Mouse (Mus musculus): Measurements from ENCODE around the gene Frmd5. TPM values are rescaled to one million over a fixed set of nuclear protein-coding genes. Genes with fewer than 3 reads are reported as not detected.
A peak's percentile ranks its signal among the peaks of the same experiment; 100 is the strongest.

The Frmd5 gene
- polyA plus RNA-seq, 1 experiment from 2014 or later: 2.9 TPM

DNA sequence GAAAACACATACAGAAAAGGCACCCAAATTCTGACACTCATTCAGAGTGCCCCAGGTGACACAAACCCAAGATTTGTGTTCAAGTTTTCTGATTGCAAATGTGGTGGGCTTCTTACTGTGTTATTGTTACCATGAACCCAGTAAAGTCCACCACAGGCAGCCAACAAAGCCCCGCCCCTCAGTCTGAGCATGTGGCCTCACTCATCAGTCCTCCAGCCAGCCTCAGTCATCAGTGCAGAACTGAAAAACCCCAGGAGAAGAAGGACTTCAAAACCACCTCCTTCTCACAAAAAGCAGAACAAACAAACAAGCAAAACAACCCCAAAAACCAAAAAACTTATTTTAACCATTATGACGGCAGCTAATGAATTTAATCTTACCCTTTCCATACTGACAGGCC lies 18.5 kb downstream of the Frmd5 start:
- Histone ChIP-seq H3K4me3 (ENCODE audit: low read depth, low read length) (no peak overlapping the region), H3K27ac (replicated peaks; ENCODE audit: low read depth, low read length) (no peak overlapping the region), H3K4me2 (ENCODE audit: low read depth, severe bottlenecking) (no peak overlapping the region), H3K9ac (ENCODE audit: low read length) (no peak overlapping the region), H3K4me1 (ENCODE audit: control insufficient read depth, insufficient read depth, low read length) (no peaks in the 10 kb centered on the region), H3K27me3 (ENCODE audit: control insufficient read depth, insufficient read depth, low read length) (no peaks in the 10 kb centered on the region), H3K36me3 (ENCODE audit: control insufficient read depth, insufficient read depth, low read length) (no peaks in the 10 kb centered on the region), H3K9me3 (ENCODE audit: control insufficient read depth, low read length) (no peaks in the 10 kb centered on the region)
- ATAC-seq (ENCODE audit: insufficient number of reproducible peaks, low FRiP score, low TSS enrichment, low read depth) (no peak), DNase-seq (ENCODE audit: low spot score) (no peak)
- WGBS: 90% methylated on average over 2 of the region's 2 CpGs

DNA sequence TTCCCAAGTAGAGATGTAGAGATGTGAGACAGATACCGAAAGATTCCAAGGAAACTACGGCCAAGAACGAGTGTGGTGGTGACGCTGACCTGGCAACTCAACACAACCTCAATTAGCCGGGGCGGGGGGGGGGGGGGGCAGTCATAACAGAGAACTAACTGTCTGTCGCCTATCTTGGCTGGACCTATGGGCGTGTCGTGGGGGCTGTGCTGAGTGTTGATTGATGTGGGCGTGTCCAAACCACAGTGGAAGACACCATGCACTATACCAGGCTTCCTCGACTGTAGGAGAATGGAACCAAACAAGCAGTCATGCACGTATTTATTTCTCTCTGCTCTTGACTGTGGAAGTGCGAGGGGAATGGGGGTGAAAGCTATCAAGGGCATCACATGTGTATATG lies 19.1 kb downstream of the Frmd5 start:
- WGBS: 65% methylated on average over 13 of the region's 13 CpGs
- no peaks in the 10 kb centered on the region for H3K27me3 ChIP-seq (ENCODE audit: control insufficient read depth, insufficient read depth, low read length)
- no peak overlapping the region for H3K9ac ChIP-seq (ENCODE audit: low read length)
- ATAC-seq (ENCODE audit: insufficient number of reproducible peaks, low FRiP score, low TSS enrichment, low read depth) (no peak), DNase-seq (ENCODE audit: low spot score) (no peak)
- H3K4me1 ChIP-seq (ENCODE audit: control insufficient read depth, insufficient read depth, low read length): no peaks in the 10 kb centered on the region
- H3K27ac ChIP-seq (replicated peaks; ENCODE audit: low read depth, low read length): no peak overlapping the region
- H3K4me2 ChIP-seq (ENCODE audit: low read depth, severe bottlenecking): no peak overlapping the region
- no peaks in the 10 kb centered on the region for H3K36me3 ChIP-seq (ENCODE audit: control insufficient read depth, insufficient read depth, low read length)
- H3K9me3 ChIP-seq (ENCODE audit: control insufficient read depth, low read length): no peaks in the 10 kb centered on the region
- H3K4me3 ChIP-seq (ENCODE audit: low read depth, low read length): no peak overlapping the region

DNA sequence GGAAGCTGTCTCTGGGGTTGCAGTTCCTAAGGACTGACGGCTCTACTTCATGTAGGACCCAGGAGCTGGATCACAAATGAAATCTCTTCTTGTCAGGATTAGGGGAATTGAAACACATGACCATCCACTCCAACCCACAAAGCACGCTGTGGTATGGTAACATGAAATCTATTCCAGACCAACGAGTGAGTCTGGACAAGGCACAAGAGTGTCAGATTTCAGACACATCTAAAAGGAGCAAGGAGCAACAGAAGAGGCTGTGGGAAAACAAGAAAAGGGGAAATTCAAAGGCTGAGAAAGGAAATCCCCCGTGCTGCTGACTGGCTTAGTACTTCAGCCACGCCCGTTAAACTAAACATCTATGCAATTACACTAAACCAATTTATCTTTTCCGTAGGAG lies 19.6 kb downstream of the Frmd5 start:
- Histone ChIP-seq H3K4me1 (ENCODE audit: control insufficient read depth, insufficient read depth, low read length) (no peaks in the 10 kb centered on the region), H3K4me2 (ENCODE audit: low read depth, severe bottlenecking) (no peak overlapping the region), H3K27ac (replicated peaks; ENCODE audit: low read depth, low read length) (no peak overlapping the region), H3K9me3 (ENCODE audit: control insufficient read depth, low read length) (no peaks in the 10 kb centered on the region), H3K9ac (ENCODE audit: low read length) (no peak overlapping the region), H3K27me3 (ENCODE audit: control insufficient read depth, insufficient read depth, low read length) (no peaks in the 10 kb centered on the region), H3K4me3 (ENCODE audit: low read depth, low read length) (no peak overlapping the region), H3K36me3 (ENCODE audit: control insufficient read depth, insufficient read depth, low read length) (no peaks in the 10 kb centered on the region)
- 32% methylated on average over 7 of the region's 7 CpGs for WGBS
- DNase-seq (ENCODE audit: low spot score) (peak; percentile 36), ATAC-seq (ENCODE audit: insufficient number of reproducible peaks, low FRiP score, low TSS enrichment, low read depth) (no peak)

DNA sequence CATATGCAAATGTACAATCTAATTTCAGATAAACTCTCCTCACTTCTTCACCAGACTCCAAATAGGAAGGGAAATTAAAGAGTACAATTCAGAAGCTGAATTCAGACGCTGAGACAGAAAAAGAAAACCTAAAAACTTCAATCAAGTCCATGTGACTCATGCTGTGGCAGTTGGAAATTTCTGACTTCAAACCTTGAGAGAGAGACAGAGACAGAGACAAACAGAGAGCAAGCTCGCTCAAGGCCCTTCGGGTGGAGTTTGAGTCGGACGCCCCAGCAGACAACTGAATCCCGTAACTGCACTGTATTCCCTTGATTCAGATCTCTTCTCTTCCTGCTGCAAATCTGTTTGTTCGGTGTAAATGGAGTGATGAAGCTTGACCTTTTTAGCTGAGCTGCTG lies 30.7 kb downstream of the Frmd5 start:
- 89% methylated on average over 7 of the region's 7 CpGs for WGBS

DNA sequence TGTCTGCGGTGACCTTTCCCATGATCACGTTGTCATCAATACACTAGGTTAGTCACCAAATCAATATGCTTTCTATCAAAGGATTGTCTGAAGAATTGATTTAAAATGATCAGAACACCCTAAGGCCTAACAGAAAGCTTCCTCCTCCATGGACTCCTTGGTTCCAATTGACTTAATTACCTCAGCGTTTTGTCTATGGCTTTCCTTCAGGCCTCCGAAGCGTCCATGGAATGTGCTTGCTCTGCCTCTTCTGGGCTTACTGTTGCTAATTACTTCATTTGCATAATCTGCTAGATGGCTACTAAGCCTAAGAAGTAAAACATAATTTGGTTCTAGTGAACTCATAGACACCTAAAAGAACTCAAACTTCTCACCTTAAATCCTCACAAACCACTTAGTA lies 42.0 kb downstream of the Frmd5 start:
- DNase-seq (ENCODE audit: low spot score): no peak
- no peak overlapping the region for H3K27ac ChIP-seq (replicated peaks; ENCODE audit: low read depth, low read length)
- no peak overlapping the region for H3K9ac ChIP-seq (ENCODE audit: low read length)
- no peaks in the 10 kb centered on the region for H3K4me1 ChIP-seq (ENCODE audit: control insufficient read depth, insufficient read depth, low read length)
- H3K4me3 ChIP-seq (ENCODE audit: low read depth, low read length): no peak overlapping the region
- H3K36me3 ChIP-seq (ENCODE audit: control insufficient read depth, insufficient read depth, low read length): no peaks in the 10 kb centered on the region
- 83% methylated on average over 5 of the region's 5 CpGs for WGBS
- H3K27me3 ChIP-seq (ENCODE audit: control insufficient read depth, insufficient read depth, low read length): no peaks in the 10 kb centered on the region
- no peak overlapping the region for H3K4me2 ChIP-seq (ENCODE audit: low read depth, severe bottlenecking)
- H3K9me3 ChIP-seq (ENCODE audit: control insufficient read depth, low read length): no peaks in the 10 kb centered on the region
- ATAC-seq (ENCODE audit: insufficient number of reproducible peaks, low FRiP score, low TSS enrichment, low read depth): no peak

More for the DNA sequence above, 30.7 kb downstream of the Frmd5 start:
- ATAC-seq (ENCODE audit: insufficient number of reproducible peaks, low FRiP score, low TSS enrichment, low read depth) (no peak), DNase-seq (ENCODE audit: low spot score) (no peak)
- Histone ChIP-seq H3K4me1 (ENCODE audit: control insufficient read depth, insufficient read depth, low read length) (no peaks in the 10 kb centered on the region), H3K4me3 (ENCODE audit: low read depth, low read length) (no peak overlapping the region), H3K9ac (ENCODE audit: low read length) (no peak overlapping the region), H3K9me3 (ENCODE audit: control insufficient read depth, low read length) (no peaks in the 10 kb centered on the region), H3K36me3 (ENCODE audit: control insufficient read depth, insufficient read depth, low read length) (no peaks in the 10 kb centered on the region), H3K27ac (replicated peaks; ENCODE audit: low read depth, low read length) (no peak overlapping the region), H3K27me3 (ENCODE audit: control insufficient read depth, insufficient read depth, low read length) (no peaks in the 10 kb centered on the region), H3K4me2 (ENCODE audit: low read depth, severe bottlenecking) (no peak overlapping the region)

DNA sequence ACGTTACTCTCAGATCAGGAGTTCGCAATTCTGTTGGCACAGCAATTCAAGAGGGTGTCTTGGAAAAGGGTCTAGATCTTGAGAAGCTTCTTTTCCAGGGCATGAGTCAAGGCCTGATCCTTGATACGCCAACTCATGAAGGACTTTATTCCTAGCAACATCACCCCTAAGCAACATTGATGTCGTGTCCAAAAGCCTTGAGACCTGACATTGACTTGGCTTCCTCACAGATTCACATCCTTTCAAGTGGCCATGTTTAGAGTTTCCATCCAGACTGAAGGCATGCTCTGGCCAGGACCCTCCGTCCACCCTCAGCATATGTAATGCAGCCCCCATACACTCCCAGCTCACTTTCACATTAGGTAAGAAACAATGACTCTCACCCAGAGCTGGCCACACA lies 45.0 kb downstream of the Frmd5 start:
- no peak overlapping the region for H3K27ac ChIP-seq (replicated peaks; ENCODE audit: low read depth, low read length)
- H3K4me3 ChIP-seq (ENCODE audit: low read depth, low read length): no peak overlapping the region
- H3K9ac ChIP-seq (ENCODE audit: low read length): no peak overlapping the region
- ATAC-seq (ENCODE audit: insufficient number of reproducible peaks, low FRiP score, low TSS enrichment, low read depth): no peak
- no peaks in the 10 kb centered on the region for H3K4me1 ChIP-seq (ENCODE audit: control insufficient read depth, insufficient read depth, low read length)
- no peak overlapping the region for H3K4me2 ChIP-seq (ENCODE audit: low read depth, severe bottlenecking)
- H3K9me3 ChIP-seq (ENCODE audit: control insufficient read depth, low read length): no peaks in the 10 kb centered on the region
- 91% methylated on average over 5 of the region's 5 CpGs for WGBS
- H3K27me3 ChIP-seq (ENCODE audit: control insufficient read depth, insufficient read depth, low read length): no peaks in the 10 kb centered on the region
- no peak for DNase-seq (ENCODE audit: low spot score)
- no peaks in the 10 kb centered on the region for H3K36me3 ChIP-seq (ENCODE audit: control insufficient read depth, insufficient read depth, low read length)

DNA sequence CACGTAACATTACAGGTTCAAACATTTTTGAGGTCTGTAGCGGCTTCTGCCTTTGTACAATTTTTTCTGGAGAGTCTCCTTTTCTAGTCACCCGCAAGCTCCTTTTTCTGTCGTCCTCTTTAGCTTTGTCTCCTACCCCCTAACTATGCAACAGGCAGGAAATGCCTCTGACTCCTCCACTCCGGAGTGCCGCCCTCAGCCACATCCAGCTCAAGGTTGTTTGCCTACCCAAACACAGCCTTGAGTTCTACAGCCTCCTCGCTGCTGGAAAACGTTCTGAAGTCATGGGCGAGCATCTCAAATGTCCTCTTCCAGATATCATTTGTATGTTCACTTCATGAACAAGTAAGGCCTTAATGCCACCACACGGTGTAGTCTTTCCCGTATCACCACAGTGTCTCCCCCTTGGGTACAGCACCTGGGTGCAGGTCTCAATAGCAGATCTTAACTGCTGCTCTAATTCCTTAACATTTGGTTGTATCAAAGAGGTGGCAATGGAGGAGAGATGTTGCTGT lies 45.5 kb downstream of the Frmd5 start:
- no peak overlapping the region for H3K9ac ChIP-seq (ENCODE audit: low read length)
- H3K4me2 ChIP-seq (ENCODE audit: low read depth, severe bottlenecking): no peak overlapping the region
- DNase-seq (ENCODE audit: low spot score): no peak
- no peak for ATAC-seq (ENCODE audit: insufficient number of reproducible peaks, low FRiP score, low TSS enrichment, low read depth)
- 91% methylated on average over 11 of the region's 11 CpGs for WGBS
- no peaks in the 10 kb centered on the region for H3K27me3 ChIP-seq (ENCODE audit: control insufficient read depth, insufficient read depth, low read length)
- H3K4me1 ChIP-seq (ENCODE audit: control insufficient read depth, insufficient read depth, low read length): no peaks in the 10 kb centered on the region
- H3K9me3 ChIP-seq (ENCODE audit: control insufficient read depth, low read length): no peaks in the 10 kb centered on the region
- no peaks in the 10 kb centered on the region for H3K36me3 ChIP-seq (ENCODE audit: control insufficient read depth, insufficient read depth, low read length)
- H3K4me3 ChIP-seq (ENCODE audit: low read depth, low read length): no peak overlapping the region
- H3K27ac ChIP-seq (replicated peaks; ENCODE audit: low read depth, low read length): no peak overlapping the region

DNA sequence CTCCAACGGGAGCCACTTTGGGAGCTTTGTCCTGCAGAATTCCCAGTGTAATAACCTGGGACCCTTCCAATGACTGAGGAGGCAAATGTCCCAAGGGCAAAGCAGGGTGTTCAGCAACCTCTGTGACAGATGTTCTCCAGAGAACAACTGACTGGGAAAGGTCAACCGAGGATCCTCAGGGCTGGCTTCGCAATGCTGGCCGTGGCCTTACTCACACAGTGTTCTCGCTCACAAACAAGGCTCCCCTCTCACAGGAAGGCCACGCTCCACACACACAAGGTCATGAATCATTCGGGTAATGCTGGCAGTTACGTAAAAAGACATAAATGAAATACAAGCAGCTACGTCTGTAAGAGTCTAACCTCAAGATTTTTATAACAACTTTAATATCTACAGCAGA lies 46.2 kb downstream of the Frmd5 start:
- H3K36me3 ChIP-seq (ENCODE audit: control insufficient read depth, insufficient read depth, low read length): no peaks in the 10 kb centered on the region
- no peaks in the 10 kb centered on the region for H3K9me3 ChIP-seq (ENCODE audit: control insufficient read depth, low read length)
- WGBS: 89% methylated on average over 9 of the region's 9 CpGs
- H3K4me1 ChIP-seq (ENCODE audit: control insufficient read depth, insufficient read depth, low read length): no peaks in the 10 kb centered on the region
- no peak for DNase-seq (ENCODE audit: low spot score)
- H3K27ac ChIP-seq (replicated peaks; ENCODE audit: low read depth, low read length): no peak overlapping the region
- no peak overlapping the region for H3K9ac ChIP-seq (ENCODE audit: low read length)
- no peak overlapping the region for H3K4me3 ChIP-seq (ENCODE audit: low read depth, low read length)
- H3K4me2 ChIP-seq (ENCODE audit: low read depth, severe bottlenecking): no peak overlapping the region
- no peaks in the 10 kb centered on the region for H3K27me3 ChIP-seq (ENCODE audit: control insufficient read depth, insufficient read depth, low read length)
- ATAC-seq (ENCODE audit: insufficient number of reproducible peaks, low FRiP score, low TSS enrichment, low read depth): no peak

DNA sequence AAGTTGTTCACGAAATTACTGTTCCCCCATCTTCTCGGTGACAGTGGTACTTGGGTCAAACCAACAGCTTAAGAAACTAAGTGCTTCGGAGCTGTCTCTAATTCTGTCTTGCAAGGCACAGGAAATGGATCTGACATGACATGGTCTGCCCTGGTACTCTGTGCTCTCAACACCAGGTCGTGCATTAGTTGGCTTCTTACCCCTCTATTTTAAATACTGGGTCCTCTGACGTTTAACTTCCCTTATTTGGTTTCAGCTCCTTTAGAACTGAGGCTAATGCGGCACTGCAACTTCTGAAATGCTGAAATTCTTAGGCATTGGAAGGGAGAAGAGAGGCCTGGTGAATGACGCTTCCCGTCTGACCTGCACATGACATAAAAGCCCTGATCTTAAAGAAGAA lies 48.6 kb downstream of the Frmd5 start:
- DNase-seq (ENCODE audit: low spot score): no peak
- no peaks in the 10 kb centered on the region for H3K4me1 ChIP-seq (ENCODE audit: control insufficient read depth, insufficient read depth, low read length)

More for the DNA sequence above, 48.6 kb downstream of the Frmd5 start:
- Histone ChIP-seq H3K27me3 (ENCODE audit: control insufficient read depth, insufficient read depth, low read length) (no peaks in the 10 kb centered on the region), H3K4me2 (ENCODE audit: low read depth, severe bottlenecking) (no peak overlapping the region), H3K36me3 (ENCODE audit: control insufficient read depth, insufficient read depth, low read length) (no peaks in the 10 kb centered on the region), H3K9me3 (ENCODE audit: control insufficient read depth, low read length) (no peaks in the 10 kb centered on the region), H3K9ac (ENCODE audit: low read length) (no peak overlapping the region), H3K27ac (replicated peaks; ENCODE audit: low read depth, low read length) (no peak overlapping the region), H3K4me3 (ENCODE audit: low read depth, low read length) (no peak overlapping the region)
- 84% methylated on average over 8 of the region's 8 CpGs for WGBS
- no peak for ATAC-seq (ENCODE audit: insufficient number of reproducible peaks, low FRiP score, low TSS enrichment, low read depth)

Data from limb, embryonic 11.5 days (tissue).